Mouse (Mus musculus) forebrain, postnatal 0 days (tissue): Measurements from ENCODE around the gene Krtap10-4. TPM values are rescaled to one million over a fixed set of nuclear protein-coding genes. Genes with fewer than 3 reads are reported as not detected.
"Not testable (repeated sequence)": the region's sequence is repeated elsewhere in the genome, so short reads cannot be mapped to it uniquely, and the experiment has no call there.

Experiments
- ATAC-seq: fragments of 200-750 bp; cut with Nextera tagmentation; 2 replicates; pipeline ENCODE4 v1.8.0; 2017; ENCODE audit warnings: mild to moderate bottlenecking, moderate library complexity
- DNase-seq: peaks from one replicate; pipeline ENCODE4 v3.0.0-alpha.2; 2015
- H3K27ac ChIP-seq: fragments of 300-500 bp; sonication (generic); 2 replicates; pipeline ENCODE4 v1.5.1; 2014; ENCODE audit warnings: low read depth, mild to moderate bottlenecking, antibody characterized with exemption, low read length, moderate library complexity, mixed read lengths
- H3K27me3 ChIP-seq: fragments of 300-500 bp; sonication (generic); 2 replicates; pipeline ENCODE4 v1.6.1; 2014; ENCODE audit warnings: mild to moderate bottlenecking, low read length, mixed read lengths; ENCODE audit not compliant: insufficient read depth
- H3K36me3 ChIP-seq: fragments of 300-500 bp; sonication (generic); 2 replicates; pipeline ENCODE4 v1.6.1; 2014; ENCODE audit warnings: mild to moderate bottlenecking, moderate library complexity; ENCODE audit not compliant: insufficient read depth
- H3K4me1 ChIP-seq: fragments of 300-500 bp; sonication (generic); 2 replicates; pipeline ENCODE4 v1.6.1; 2014; ENCODE audit warnings: antibody characterized with exemption; ENCODE audit not compliant: insufficient read depth
- H3K4me2 ChIP-seq: fragments of 300-500 bp; sonication (generic); 2 replicates; pipeline ENCODE4 v1.6.1; 2014; ENCODE audit warnings: low read depth, mild to moderate bottlenecking, moderate library complexity
- H3K4me3 ChIP-seq: fragments of 300-500 bp; sonication (generic); 2 replicates; pipeline ENCODE4 v1.5.1; 2014; ENCODE audit warnings: low read depth, low read length, mixed read lengths
- H3K9ac ChIP-seq: fragments of 300-500 bp; sonication (generic); 2 replicates; pipeline ENCODE4 v1.6.1; 2014; ENCODE audit warnings: mild to moderate bottlenecking
- H3K9me3 ChIP-seq: fragments of 300-500 bp; sonication (generic); 2 replicates; pipeline ENCODE4 v1.6.1; 2016; ENCODE audit warnings: low read length
- CTCF ChIP-seq: sonication (generic); IDR thresholded peaks from 2 replicates; pipeline ENCODE4 v1.5.1; 2016; ENCODE audit warnings: antibody characterized with exemption, control low read depth, low read depth
- WGBS: fragments of 180-500 bp; shearing (Covaris S2); extraction: QIAGEN DNeasy Blood & Tissue Kit; methylation state at CpG from one replicate; pipeline ENCODE4 v1.1.7; 2014; 5-methylcytosine and 5-hydroxymethylcytosine counted together
- polyA plus RNA-seq: library from polyadenylated mRNA; unstranded; fragments of >200 nt; fragmentation: Nextera tagmentation; extraction: Ambion mirVana; gene quantifications from 2 replicates; pipeline ENCODE4 v1.2.1, GENCODE M21; 2015
- total RNA-seq: library from RNA; depleted of rRNA; stranded (reverse); fragments of >200 nt; gene quantifications from 2 replicates; pipeline ENCODE4 v1.2.3, GENCODE M21; 2014

The Krtap10-4 gene
- total and polyA plus RNA-seq, 2 experiments from 2014 or later: not detected

GRCm38 (mm10) chr10:77814382-77814781, 12.5 kb downstream of the Krtap10-4 start, which contains the start of gene Gm2696:
TSS of gene Gm2696 (plus strand) at chr10:77814682.
- no peak for ATAC-seq
- Histone ChIP-seq H3K27ac (no peak within 1 kb of the TSS), H3K4me2 (no peak within 1 kb of the TSS), H3K36me3 (no peaks in the 10 kb centered on the region), H3K4me3 (no peak within 1 kb of the TSS), H3K4me1 (no peaks in the 10 kb centered on the region), H3K9ac (no peak within 1 kb of the TSS), H3K9me3 (no peaks in the 10 kb centered on the region), H3K27me3 (no peaks in the 10 kb centered on the region)
- DNase-seq: no peak
- 51% methylated on average over 4 of the region's 4 CpGs for whole genome bisulfite sequencing
- TF ChIP-seq CTCF: no peak

DNA sequence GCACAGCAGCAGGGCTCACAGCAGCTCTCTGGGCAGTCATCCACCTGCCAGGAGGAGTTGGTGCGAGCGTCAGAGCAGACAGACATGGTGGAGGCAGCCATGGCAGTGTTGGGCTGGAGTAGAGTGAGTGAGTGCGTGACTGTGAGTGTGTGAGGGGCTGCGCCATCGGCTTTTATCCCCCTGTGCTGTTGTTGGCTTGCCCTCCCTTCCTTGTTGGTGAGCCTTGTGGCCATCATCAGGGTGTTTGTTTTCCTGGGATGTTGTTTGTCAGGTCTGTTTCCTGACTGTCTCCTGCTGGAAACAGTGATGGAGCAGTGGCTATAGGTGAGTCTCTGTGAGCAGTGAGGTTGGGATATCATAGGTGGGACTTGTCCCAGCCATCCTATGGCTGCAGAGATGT, 15.2 kb downstream of the Krtap10-4 start, which contains the start of gene Gm9507:
Gm9507 (minus strand) TSS at position 101 of the 400 bp plus-strand sequence.
- ATAC-seq (no peak), DNase-seq (no peak)
- no peak for TF ChIP-seq CTCF

DNA sequence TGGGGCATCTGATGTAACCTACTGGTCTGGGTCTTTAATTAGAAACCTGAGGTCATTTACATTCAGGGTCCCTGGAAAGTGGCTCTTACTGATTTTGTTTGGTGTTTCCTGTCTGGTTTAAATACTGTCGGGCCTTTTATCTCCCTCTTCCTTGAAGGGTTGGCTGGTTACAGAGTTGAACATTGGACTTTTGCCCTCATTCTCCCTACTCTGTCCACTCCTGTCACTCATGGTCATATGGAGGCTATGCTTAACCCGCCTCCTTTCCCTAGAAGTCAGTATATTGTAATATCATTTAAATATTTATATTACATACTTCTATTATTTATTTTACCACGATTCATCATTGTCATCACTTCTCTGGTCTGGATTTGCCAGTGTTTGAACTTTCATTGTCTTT, 22.8 kb downstream of the Krtap10-4 start:
- no peak for TF ChIP-seq CTCF

More for the DNA sequence above, 15.2 kb downstream of the Krtap10-4 start, which contains the start of gene Gm9507:
- Histone ChIP-seq H3K36me3 (no peaks in the 10 kb centered on the region), H3K4me3 (no peak within 1 kb of the TSS), H3K9me3 (no peaks in the 10 kb centered on the region), H3K27me3 (no peaks in the 10 kb centered on the region), H3K9ac (no peak within 1 kb of the TSS), H3K27ac (no peak within 1 kb of the TSS), H3K4me1 (no peaks in the 10 kb centered on the region), H3K4me2 (no peak within 1 kb of the TSS)
- 66% methylated on average over 5 of the region's 5 CpGs for WGBS

GRCm38 (mm10) chr10:77798921-77799508, 27.9 kb downstream of the Krtap10-4 start, which contains the start of gene Gm19668:
TSS of gene Gm19668 (minus strand) at chr10:77799133.
- H3K27ac ChIP-seq: no peak within 1 kb of the TSS
- 61% methylated on average over 8 of the region's 8 CpGs for WGBS
- ATAC-seq: no peak

More for the DNA sequence above, 22.8 kb downstream of the Krtap10-4 start:
- Histone ChIP-seq H3K27ac (no peak overlapping the region), H3K9me3 (no peaks in the 10 kb centered on the region), H3K4me1 (no peaks in the 10 kb centered on the region), H3K9ac (no peak overlapping the region), H3K4me2 (no peak overlapping the region), H3K4me3 (no peak overlapping the region), H3K27me3 (no peaks in the 10 kb centered on the region), H3K36me3 (no peaks in the 10 kb centered on the region)
- ATAC-seq (no peak), DNase-seq (no peak)
- whole genome bisulfite sequencing: 78% methylated on average over 3 of the region's 3 CpGs

DNA sequence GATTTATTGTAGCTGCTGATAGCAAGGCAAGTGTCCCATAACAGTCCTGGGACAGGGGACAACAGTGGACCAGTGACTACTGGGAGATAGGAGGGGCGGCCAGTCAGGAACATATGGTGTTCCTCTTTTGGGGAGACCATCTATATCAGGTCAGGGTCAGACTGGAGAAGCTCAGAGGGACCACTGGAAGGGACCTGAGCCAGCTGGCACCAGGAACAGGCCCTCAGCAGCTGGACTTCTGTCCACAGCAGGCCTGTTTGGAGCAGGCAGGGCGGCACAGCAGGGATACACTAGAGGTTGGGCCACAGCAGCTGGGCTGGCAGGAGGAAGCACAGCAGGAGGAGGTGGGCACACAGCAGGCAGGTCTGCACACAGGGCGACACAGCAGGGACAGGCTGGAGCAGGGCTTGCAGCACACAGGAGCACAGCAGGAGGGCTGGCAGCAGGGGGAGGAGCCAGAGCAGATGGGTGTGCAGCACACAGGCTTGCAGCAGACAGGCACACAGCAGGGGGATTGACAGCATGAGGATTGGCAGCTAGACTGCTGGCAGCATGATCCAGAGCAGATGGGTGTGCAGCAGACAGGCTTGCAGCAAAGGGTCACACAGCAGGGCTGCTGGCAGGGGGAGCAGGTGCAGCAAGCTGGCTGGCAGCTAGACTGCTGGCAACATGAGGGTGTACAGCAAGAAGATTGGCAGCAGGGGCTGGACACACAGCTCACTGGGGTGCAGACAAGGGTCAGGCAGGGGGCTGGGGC, 28.6 kb downstream of the Krtap10-4 start:
- ATAC-seq, DNase-seq, H3K4me1 ChIP-seq, H3K9ac ChIP-seq, H3K4me3 ChIP-seq, H3K4me2 ChIP-seq, H3K27ac ChIP-seq, H3K9me3 ChIP-seq, H3K27me3 ChIP-seq, H3K36me3 ChIP-seq: not testable (repeated sequence)
- WGBS: 54% methylated on average over 2 of the region's 3 CpGs

More at GRCm38 (mm10) chr10:77798921-77799508, 27.9 kb downstream of the Krtap10-4 start, which contains the start of gene Gm19668:
- no peak for TF ChIP-seq CTCF
- no peaks in the 10 kb centered on the region for H3K27me3 ChIP-seq
- no peaks in the 10 kb centered on the region for H3K36me3 ChIP-seq
- H3K4me2 ChIP-seq: no peak within 1 kb of the TSS
- DNase-seq: no peak
- no peaks in the 10 kb centered on the region for H3K9me3 ChIP-seq
- H3K9ac ChIP-seq: no peak within 1 kb of the TSS
- H3K4me3 ChIP-seq: no peak within 1 kb of the TSS
- no peaks in the 10 kb centered on the region for H3K4me1 ChIP-seq

- TF ChIP-seq CTCF: no peak
- no peak for ATAC-seq
Measured at GRCm38 (mm10) chr10:77797677-77798076, 29.2 kb downstream of the Krtap10-4 start.

DNA sequence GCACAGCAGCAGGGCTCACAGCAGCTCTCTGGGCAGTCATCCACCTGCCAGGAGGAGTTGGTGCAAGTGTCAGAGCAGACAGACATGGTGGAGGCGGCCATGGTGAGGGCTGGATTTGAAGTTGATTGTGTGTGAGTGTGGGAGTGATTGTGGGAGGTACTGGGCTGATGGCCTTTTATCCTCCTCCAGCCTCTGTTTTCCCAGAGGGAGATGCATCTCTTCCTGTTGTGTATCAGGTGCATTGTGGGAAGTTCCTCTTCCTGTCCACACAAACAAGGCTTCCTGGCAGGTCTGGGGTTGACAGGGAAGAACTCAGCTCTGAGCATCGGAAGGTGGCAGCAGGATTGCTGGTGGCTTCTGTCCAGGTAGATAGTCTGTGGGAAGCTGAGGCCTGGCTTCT, 31.9 kb downstream of the Krtap10-4 start, which contains the start of gene Gm9639:
Gm9639 (minus strand) TSS at position 101 of the 400 bp plus-strand sequence.
- Histone ChIP-seq H3K4me1 (no peaks in the 10 kb centered on the region), H3K9me3 (no peaks in the 10 kb centered on the region), H3K4me2 (no peak within 1 kb of the TSS), H3K4me3 (no peak within 1 kb of the TSS), H3K27ac (no peak within 1 kb of the TSS), H3K27me3 (no peaks in the 10 kb centered on the region), H3K36me3 (no peaks in the 10 kb centered on the region), H3K9ac (no peak within 1 kb of the TSS)
- ATAC-seq: no peak
- WGBS: 48% methylated on average over 2 of the region's 2 CpGs
- TF ChIP-seq CTCF: no peak
- no peak for DNase-seq

More at GRCm38 (mm10) chr10:77797677-77798076, 29.2 kb downstream of the Krtap10-4 start:
- Histone ChIP-seq H3K4me3 (no peak overlapping the region), H3K9me3 (no peaks in the 10 kb centered on the region), H3K4me1 (no peaks in the 10 kb centered on the region), H3K9ac (no peak overlapping the region), H3K4me2 (no peak overlapping the region), H3K27me3 (no peaks in the 10 kb centered on the region), H3K36me3 (no peaks in the 10 kb centered on the region), H3K27ac (no peak overlapping the region)
- DNase-seq: no peak
- WGBS: 12% methylated on average over 3 of the region's 3 CpGs
